Mouse (Mus musculus) layer of hippocampus, adult 18-20 months (tissue): ENCODE measurements around the gene Ppp1r9a. TPM values are rescaled to one million over a fixed set of nuclear protein-coding genes. Genes with fewer than 3 reads are reported as not detected.
A peak's percentile ranks its signal among the peaks of the same experiment; 100 is the strongest.
"Not testable (repeated sequence)": the region's sequence is repeated elsewhere in the genome, so short reads cannot be mapped to it uniquely, and the experiment has no call there.

Experiments
- DNase-seq, 2 experiments: peaks; one replicate each; pipeline ENCODE4 v3.0.0; 2022; ENCODE audit warnings: low spot score in 2 of 2
- long read RNA-seq: library from polyadenylated mRNA; stranded (forward); transcript quantifications from one replicate; pipeline ENCODE4 v2.0.0, GENCODE M21; 2021
- total RNA-seq, 2 experiments: library from RNA; stranded (reverse); gene quantifications; 2 replicates each; pipeline ENCODE4 v1.2.3; 2021

Ppp1r9a gene
- 100 to 1,000 TPM; 161 TPM for total RNA-seq
- long read RNA-seq, full-length matches to known transcripts, result 32 of 88 reads
- long read RNA-seq, partial matches to known transcripts, result 20 of 88 reads
- long read RNA-seq, other reads (novel, unspliced or antisense), result 36 of 88 reads

GRCm38 (mm10) chr6:4902674-4903324, at the start of gene Ppp1r9a:
Gene Ppp1r9a, plus strand, starts transcription at chr6:4902917.
- DNase-seq, result peak in 1 of 2 experiments; percentile 39

GRCm38 (mm10) chr6:4855236-4855635, 47.5 kb upstream of the Ppp1r9a start:
- no peak for DNase-seq

GRCm38 (mm10) chr6:4856919-4857318, 45.8 kb upstream of the Ppp1r9a start:
- DNase-seq, result no peak

DNA sequence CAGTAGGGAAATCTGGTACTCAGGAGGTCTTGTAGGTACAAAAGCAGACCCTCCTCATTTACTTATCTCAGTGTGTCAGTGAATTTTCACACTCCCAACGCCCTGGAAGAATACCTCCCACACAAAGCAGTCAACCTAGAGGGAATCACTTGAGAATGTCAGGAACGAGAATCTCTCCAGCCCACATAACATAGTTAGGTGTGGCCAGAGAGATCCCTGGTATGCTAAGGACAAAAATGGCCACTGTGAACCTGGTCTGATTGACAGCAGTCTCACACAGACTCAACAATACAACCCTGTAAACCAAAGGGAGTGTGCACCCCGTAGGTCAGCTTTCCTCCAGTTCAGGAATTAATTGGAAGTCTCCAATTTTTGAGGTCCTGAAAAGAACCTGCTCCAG, 18.4 kb upstream of the Ppp1r9a start:
- no peak for DNase-seq

DNA sequence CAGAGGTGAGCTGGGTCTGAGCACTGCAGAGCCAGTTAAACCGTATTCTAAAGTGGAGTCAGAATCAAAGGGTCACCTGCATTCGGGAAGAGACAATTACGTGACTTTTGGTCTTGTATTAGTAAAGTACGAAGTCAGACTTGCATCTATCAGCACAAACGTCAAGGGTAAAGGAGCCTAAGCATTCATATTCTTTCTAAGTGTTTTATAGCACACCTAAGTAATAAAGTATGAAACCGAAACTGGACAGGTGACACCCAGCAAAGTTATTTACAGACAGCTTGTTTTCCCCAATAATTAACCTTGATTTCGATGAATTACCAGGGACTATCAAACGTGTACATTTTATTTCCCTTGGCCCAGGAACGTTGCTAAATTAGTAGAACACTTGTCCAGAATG, 13.2 kb upstream of the Ppp1r9a start:
- DNase-seq, result no peak

DNA sequence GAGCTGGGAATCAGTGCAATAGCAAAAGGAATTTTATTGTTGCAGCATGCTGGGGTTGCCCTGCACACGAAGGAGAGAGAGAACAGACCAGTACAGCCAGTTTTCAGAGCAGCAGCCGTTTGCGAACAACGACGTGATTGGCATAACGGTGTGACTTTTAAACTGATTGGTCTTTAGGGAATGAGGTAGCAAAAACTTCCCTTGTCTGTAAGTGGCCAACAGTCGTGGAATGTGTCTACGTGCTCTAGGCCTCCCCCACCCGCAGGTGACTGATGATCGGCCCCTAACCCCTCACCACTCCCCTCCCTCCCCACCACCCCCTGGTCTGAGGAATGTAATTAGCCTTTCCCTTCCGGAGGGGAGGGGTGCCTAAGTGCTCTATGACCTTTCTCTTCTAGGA, 10.3 kb upstream of the Ppp1r9a start:
- no peak for DNase-seq

- not testable (repeated sequence) for DNase-seq
Measured at GRCm38 (mm10) chr6:4893312-4893711, 9.4 kb upstream of the Ppp1r9a start.

DNA sequence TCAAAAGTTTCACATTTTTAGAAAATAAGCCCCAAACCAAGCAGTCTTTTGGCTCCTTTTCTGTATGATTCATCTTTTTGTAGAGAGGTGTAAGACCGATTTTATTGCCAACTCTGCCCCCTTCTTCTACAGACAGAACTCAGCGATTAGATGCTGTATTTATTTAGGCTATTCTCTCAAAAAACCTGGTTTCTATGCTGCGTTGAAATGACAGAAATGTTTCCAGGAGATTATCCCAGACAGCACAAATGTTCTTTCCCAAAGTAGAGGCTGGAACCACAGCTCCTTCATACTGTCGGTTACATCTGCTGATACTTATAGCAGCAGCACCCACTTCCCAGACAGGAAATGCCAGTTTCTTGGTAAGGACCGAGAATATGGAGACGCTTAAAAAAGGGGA, 2.8 kb upstream of the Ppp1r9a start:
- no peak for DNase-seq

GRCm38 (mm10) chr6:4903325-4904054, 773 bp downstream of the Ppp1r9a start:
- DNase-seq, result peak; percentile 15 to 52

GRCm38 (mm10) chr6:4904055-4904450, 1.3 kb downstream of the Ppp1r9a start:
- peak in 1 of 2 experiments; percentile 44 for DNase-seq

GRCm38 (mm10) chr6:4910042-4910634, 7.4 kb downstream of the Ppp1r9a start:
- DNase-seq, result no peak

GRCm38 (mm10) chr6:4918470-4918869, 15.8 kb downstream of the Ppp1r9a start:
- DNase-seq, result no peak

DNA sequence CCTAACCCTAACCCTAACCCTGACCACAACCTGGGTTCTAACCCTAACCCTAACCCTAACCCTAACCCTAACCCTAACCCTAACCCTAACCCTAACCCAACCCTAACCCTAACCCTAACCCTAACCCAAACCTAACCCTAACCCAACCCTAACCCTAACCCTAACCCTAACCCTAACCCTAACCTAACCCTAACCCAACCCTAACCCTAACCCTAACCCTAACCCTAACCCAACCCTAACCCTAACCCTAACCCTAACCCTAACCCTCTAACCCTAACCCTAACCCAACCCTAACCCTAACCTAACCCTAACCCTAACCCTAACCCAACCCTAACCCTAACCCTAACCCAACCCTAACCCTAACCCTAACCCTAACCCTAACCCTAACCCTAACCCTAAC, 21.1 kb downstream of the Ppp1r9a start:
- not testable (repeated sequence) for DNase-seq

- DNase-seq, result no peak
Measured at GRCm38 (mm10) chr6:4925966-4926687, 23.4 kb downstream of the Ppp1r9a start.

GRCm38 (mm10) chr6:4930321-4930720, 27.6 kb downstream of the Ppp1r9a start:
- no peak for DNase-seq

- no peak for DNase-seq
Measured at GRCm38 (mm10) chr6:4938901-4939300, 36.2 kb downstream of the Ppp1r9a start.

DNA sequence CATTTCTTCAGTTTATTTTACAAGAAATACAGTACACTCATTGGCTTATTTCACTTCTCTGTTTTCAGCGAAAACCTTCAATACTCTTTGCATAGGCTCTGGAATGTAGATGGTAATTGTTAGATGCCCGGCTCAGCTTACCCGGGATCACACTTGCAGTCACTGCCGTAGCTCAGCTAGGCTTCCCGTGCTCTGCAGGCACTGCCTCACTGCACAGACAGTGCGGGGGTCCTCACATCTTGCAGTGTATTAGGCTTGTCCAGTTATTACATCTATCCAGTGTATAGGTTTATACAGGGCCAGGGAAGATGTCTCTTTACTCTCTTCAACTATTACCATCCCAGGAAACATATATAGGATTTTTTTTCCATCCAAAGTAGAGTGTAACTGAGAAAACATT, 37.4 kb downstream of the Ppp1r9a start:
- DNase-seq, result no peak

DNA sequence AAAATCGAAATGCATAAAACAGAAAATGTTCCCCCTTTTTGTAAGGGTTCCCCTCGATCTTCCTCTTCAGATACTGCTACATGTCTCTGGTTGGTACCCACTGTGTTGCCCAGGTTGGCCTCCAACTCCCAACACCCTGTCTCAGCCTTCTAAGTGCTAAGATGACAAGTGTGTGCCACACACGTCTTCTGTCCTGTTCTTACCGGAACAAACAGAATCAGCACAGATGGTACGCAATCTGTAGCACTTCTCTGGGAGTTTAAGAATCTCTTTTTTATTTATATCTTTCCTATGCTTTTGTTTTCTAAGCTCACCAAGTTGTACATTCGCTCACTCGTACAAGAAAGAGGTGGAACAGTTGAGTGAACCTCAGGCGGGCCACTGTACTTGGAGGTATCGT, 37.9 kb downstream of the Ppp1r9a start:
- peak; percentile 13 to 51 for DNase-seq

DNA sequence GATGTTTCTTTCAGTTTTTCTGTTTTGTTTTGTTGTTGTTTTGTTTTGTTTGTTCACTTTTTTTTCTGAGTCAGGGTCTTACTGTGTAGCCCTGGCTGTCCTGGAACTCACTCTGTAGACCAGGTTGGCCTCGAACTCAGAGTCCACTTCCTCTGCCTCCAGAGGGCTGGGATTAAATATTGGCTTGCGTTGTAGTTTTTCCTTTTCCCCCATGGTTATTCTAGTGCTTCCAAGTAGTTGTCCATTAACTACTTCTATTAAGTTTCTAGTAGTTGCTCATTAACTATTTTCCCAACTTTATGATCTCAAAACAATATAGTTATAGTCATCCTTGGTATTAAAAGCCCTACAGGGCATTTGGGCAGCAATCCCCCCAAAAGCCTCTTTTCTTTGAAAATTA, 41.1 kb downstream of the Ppp1r9a start:
- DNase-seq, result no peak

- no peak for DNase-seq
Measured at GRCm38 (mm10) chr6:4948056-4948455, 45.3 kb downstream of the Ppp1r9a start.

DNA sequence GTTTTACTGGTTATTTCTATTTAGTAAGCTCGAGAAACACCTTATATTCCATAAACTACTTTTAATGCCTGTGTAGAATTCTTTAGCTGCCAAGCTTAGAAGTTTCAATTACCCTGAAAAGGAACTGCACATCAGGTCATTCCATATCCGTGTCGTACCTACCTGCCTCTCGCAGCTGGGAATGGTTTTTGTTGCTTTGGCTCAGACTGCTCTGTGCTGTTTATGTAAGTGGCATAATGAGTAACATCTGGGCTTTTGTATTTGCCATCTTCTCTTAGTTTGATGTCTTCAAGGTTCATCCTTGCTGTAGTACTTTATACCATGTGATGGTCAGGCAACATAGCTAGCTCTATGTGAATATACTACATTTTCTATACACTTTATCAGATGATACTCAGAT, 47.0 kb downstream of the Ppp1r9a start:
- DNase-seq, result no peak
